Mouse (Mus musculus): Measurements from ENCODE around the gene Gba. TPM values are rescaled to one million over a fixed set of nuclear protein-coding genes. Genes with fewer than 3 reads are reported as not detected.

The Gba gene
- polyA plus RNA-seq, 1 experiment from 2014 or later = 49.0 TPM

DNA sequence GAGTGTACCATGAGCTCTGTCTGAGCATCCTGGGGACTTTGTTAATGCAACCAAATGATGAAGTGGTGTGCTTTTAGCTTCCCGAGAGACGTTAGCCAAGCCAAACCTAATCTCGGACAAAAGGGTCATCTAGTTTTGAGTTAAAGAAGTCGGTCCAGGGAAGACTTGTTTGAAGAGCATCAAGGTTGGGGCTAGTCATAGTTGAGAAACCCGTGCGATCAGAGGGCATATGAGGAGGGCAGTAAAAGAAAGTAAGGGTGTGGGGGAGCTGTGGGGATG, 24.7 kb upstream of the Gba start:
- Histone ChIP-seq H3K9me3 (replicated peaks; ENCODE audit: control insufficient read depth, low read length, poor library complexity, severe bottlenecking) (no peaks in the 10 kb centered on the region), H3K27ac (ENCODE audit: low read length) (peak overlapping the region; percentile 79), H3K27me3 (ENCODE audit: control insufficient read depth, insufficient read depth, low read depth, low read length) (no peaks in the 10 kb centered on the region), H3K4me1 (ENCODE audit: control insufficient read depth, insufficient read depth, low read length) (peaks cover 10% of the 10 kb centered on the region), H3K4me3 (ENCODE audit: low read depth, low read length) (peak overlapping the region; percentile 76), H3K9ac (ENCODE audit: low read depth, low read length) (peak overlapping the region; percentile 61), H3K36me3 (ENCODE audit: control insufficient read depth, insufficient read depth, low read length) (peaks cover 36% of the 10 kb centered on the region), H3K4me2 (ENCODE audit: low read length) (peak overlapping the region; percentile 93)
- 11% methylated on average over 6 of the region's 6 CpGs for WGBS
- no peak for ATAC-seq

- Histone ChIP-seq H3K27me3 (ENCODE audit: control insufficient read depth, insufficient read depth, low read depth, low read length) (no peaks in the 10 kb centered on the region), H3K36me3 (ENCODE audit: control insufficient read depth, insufficient read depth, low read length) (peaks cover 31% of the 10 kb centered on the region), H3K4me2 (ENCODE audit: low read length) (no peak overlapping the region), H3K9me3 (replicated peaks; ENCODE audit: control insufficient read depth, low read length, poor library complexity, severe bottlenecking) (no peaks in the 10 kb centered on the region), H3K4me1 (ENCODE audit: control insufficient read depth, insufficient read depth, low read length) (peaks cover 16% of the 10 kb centered on the region), H3K4me3 (ENCODE audit: low read depth, low read length) (no peak overlapping the region), H3K27ac (ENCODE audit: low read length) (no peak overlapping the region), H3K9ac (ENCODE audit: low read depth, low read length) (no peak overlapping the region)
- 93% methylated on average over 11 of the region's 11 CpGs for whole genome bisulfite sequencing
- ATAC-seq = no peak
These were observed 23.7 kb upstream of the Gba start for GRCm38 (mm10) chr3:89179056-89179455.

DNA sequence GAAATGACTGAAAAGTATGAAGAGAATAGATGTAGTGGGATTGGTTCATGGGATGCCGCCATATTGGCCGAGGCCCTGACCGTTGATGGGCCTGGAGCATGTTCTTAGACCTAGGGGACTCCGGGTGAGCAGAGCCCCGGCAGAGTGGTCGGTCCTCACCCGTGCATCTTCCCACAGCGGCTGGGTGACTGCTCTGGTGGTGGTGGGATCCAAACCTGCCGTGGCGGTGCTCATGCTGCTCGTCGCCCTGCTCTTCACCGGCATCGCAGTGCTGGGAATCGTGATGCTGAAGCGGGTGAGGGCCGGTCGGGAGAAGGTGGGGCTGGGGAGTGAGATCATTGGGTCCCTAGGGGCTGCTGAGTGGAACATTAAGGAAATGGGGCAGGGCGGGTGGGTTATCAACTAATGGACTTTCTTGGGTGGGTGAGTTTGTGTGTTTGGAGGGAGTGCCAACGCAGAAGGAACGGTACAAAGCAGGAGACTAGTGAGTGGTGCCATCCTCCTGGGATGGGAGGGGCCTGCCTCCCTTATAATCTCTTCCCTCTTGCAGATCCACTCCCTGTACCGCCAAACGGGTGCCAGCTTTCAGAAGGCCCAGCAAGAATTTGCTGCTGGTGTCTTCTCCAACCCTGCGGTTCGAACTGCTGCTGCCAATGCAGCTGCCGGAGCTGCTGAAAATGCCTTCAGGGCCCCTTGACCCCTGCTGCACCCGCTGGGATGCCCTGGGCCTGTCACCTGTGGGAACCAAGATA, 20.8 kb upstream of the Gba start:
- H3K4me2 ChIP-seq (ENCODE audit: low read length) = no peak overlapping the region
- H3K9me3 ChIP-seq (replicated peaks; ENCODE audit: control insufficient read depth, low read length, poor library complexity, severe bottlenecking) = no peaks in the 10 kb centered on the region
- no peak for ATAC-seq
- H3K4me1 ChIP-seq (ENCODE audit: control insufficient read depth, insufficient read depth, low read length) = peaks cover 29% of the 10 kb centered on the region
- no peak overlapping the region for H3K4me3 ChIP-seq (ENCODE audit: low read depth, low read length)
- 96% methylated on average over 27 of the region's 27 CpGs for WGBS
- no peak overlapping the region for H3K9ac ChIP-seq (ENCODE audit: low read depth, low read length)
- peaks cover 11% of the 10 kb centered on the region; the same call in 1 of the 2 replicates for H3K36me3 ChIP-seq (ENCODE audit: control insufficient read depth, insufficient read depth, low read length)
- H3K27ac ChIP-seq (ENCODE audit: low read length) = no peak overlapping the region
- no peaks in the 10 kb centered on the region for H3K27me3 ChIP-seq (ENCODE audit: control insufficient read depth, insufficient read depth, low read depth, low read length)

DNA sequence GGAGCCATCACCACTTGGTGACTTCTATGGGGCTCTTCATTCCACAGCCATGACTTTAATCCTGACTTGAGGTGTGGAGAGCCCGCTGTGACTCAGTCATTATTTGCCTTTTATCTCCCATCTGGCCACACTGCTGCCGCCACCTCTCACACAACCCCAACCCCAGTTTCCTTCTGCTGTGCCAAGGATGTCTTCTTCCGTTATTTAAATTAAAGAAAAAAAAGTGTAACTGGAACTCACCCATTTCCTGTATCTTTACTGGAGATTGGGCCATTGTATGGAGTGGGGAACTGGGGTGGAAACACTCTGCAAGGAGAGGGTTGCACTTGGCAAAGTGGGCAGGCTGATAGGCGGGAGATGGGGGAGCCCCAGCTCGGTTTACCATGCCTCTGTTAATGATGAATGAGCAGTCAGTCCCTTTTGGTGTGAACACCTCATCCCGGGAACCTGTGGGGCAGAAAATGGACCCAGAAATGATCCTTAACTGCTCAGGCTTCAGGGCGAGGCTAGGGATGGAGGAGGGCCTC, 20.1 kb upstream of the Gba start:
- Histone ChIP-seq H3K27me3 (ENCODE audit: control insufficient read depth, insufficient read depth, low read depth, low read length) (no peaks in the 10 kb centered on the region), H3K9ac (ENCODE audit: low read depth, low read length) (no peak overlapping the region; the same call in 1 of the 2 replicates), H3K4me1 (ENCODE audit: control insufficient read depth, insufficient read depth, low read length) (peaks cover 29% of the 10 kb centered on the region), H3K9me3 (replicated peaks; ENCODE audit: control insufficient read depth, low read length, poor library complexity, severe bottlenecking) (no peaks in the 10 kb centered on the region), H3K4me3 (ENCODE audit: low read depth, low read length) (peak overlapping the region; percentile 60), H3K27ac (ENCODE audit: low read length) (peak overlapping the region; percentile 92), H3K4me2 (ENCODE audit: low read length) (peak overlapping the region; percentile 90), H3K36me3 (ENCODE audit: control insufficient read depth, insufficient read depth, low read length) (peaks cover 14% of the 10 kb centered on the region; the same call in 1 of the 2 replicates)
- 48% methylated on average over 7 of the region's 7 CpGs for WGBS
- no peak for ATAC-seq

- ATAC-seq = peak; percentile 95
- Histone ChIP-seq H3K4me1 (ENCODE audit: control insufficient read depth, insufficient read depth, low read length) (peaks cover 25% of the 10 kb centered on the region), H3K4me2 (ENCODE audit: low read length) (peak within 1 kb of the TSS; percentile 90), H3K9ac (ENCODE audit: low read depth, low read length) (peak within 1 kb of the TSS; percentile 87), H3K9me3 (replicated peaks; ENCODE audit: control insufficient read depth, low read length, poor library complexity, severe bottlenecking) (no peaks in the 10 kb centered on the region), H3K4me3 (ENCODE audit: low read depth, low read length) (peak within 1 kb of the TSS; percentile 60), H3K27me3 (ENCODE audit: control insufficient read depth, insufficient read depth, low read depth, low read length) (no peaks in the 10 kb centered on the region), H3K27ac (ENCODE audit: low read length) (peak within 1 kb of the TSS; percentile 92), H3K36me3 (ENCODE audit: control insufficient read depth, insufficient read depth, low read length) (peaks cover 14% of the 10 kb centered on the region; the same call in 1 of the 2 replicates)
- WGBS = 4% methylated on average over 39 of the region's 39 CpGs
These were observed 19.4 kb upstream of the Gba start, which contains the start of gene Fam189b for GRCm38 (mm10) chr3:89183058-89183958. TSS of gene Fam189b (plus strand) at chr3:89183143.

DNA sequence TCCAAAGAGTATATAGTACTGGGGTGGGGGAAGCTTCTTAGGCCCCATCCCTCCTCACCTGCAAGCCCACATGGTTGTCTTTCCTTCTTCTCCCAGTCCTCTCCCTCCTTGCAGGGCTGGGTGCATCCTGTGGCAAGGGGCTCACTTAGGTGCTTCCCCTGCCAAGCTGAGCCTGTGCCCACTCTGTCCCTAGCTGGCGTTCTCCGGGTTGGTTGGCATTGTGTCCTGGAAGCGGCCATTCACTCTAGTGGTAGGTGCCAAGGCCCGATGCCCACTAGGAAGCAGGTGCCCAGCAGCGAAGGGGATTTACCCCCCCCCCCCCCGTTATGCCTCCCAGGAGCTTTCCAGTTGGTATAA, 18.8 kb upstream of the Gba start:
- H3K9me3 ChIP-seq (replicated peaks; ENCODE audit: control insufficient read depth, low read length, poor library complexity, severe bottlenecking) = no peaks in the 10 kb centered on the region
- ATAC-seq = no peak
- WGBS = 74% methylated on average over 6 of the region's 6 CpGs
- peak overlapping the region; percentile 87 for H3K9ac ChIP-seq (ENCODE audit: low read depth, low read length)
- H3K27ac ChIP-seq (ENCODE audit: low read length) = peak overlapping the region; percentile 92
- H3K27me3 ChIP-seq (ENCODE audit: control insufficient read depth, insufficient read depth, low read depth, low read length) = no peaks in the 10 kb centered on the region
- H3K4me2 ChIP-seq (ENCODE audit: low read length) = peak overlapping the region; percentile 90
- peaks cover 19% of the 10 kb centered on the region for H3K4me1 ChIP-seq (ENCODE audit: control insufficient read depth, insufficient read depth, low read length)
- H3K4me3 ChIP-seq (ENCODE audit: low read depth, low read length) = peak overlapping the region; percentile 60
- peaks cover 14% of the 10 kb centered on the region; the same call in 1 of the 2 replicates for H3K36me3 ChIP-seq (ENCODE audit: control insufficient read depth, insufficient read depth, low read length)

DNA sequence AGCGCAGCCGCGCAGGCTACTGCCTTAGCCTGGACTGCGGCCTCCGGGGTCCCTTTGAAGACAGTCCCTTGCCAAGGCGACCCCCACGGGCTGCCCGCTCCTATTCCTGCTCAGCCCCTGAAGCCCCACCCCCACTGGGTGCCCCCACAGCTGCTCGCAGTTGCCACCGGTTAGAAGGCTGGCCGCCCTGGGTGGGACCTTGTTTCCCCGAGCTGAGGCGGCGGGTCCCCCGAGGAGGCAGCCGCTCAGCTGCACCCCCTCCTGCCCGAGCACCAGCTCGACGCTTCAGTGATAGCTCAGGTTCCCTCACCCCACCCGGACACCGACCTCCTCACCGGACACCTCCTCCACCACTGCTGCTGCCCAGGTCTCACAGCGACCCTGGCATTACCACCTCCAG, 15.5 kb upstream of the Gba start:
- no peak overlapping the region for H3K9ac ChIP-seq (ENCODE audit: low read depth, low read length)
- H3K4me1 ChIP-seq (ENCODE audit: control insufficient read depth, insufficient read depth, low read length) = peaks cover 19% of the 10 kb centered on the region
- H3K9me3 ChIP-seq (replicated peaks; ENCODE audit: control insufficient read depth, low read length, poor library complexity, severe bottlenecking) = no peaks in the 10 kb centered on the region
- no peak overlapping the region for H3K4me3 ChIP-seq (ENCODE audit: low read depth, low read length)
- H3K27ac ChIP-seq (ENCODE audit: low read length) = no peak overlapping the region
- no peaks in the 10 kb centered on the region for H3K27me3 ChIP-seq (ENCODE audit: control insufficient read depth, insufficient read depth, low read depth, low read length)
- 36% methylated on average over 20 of the region's 23 CpGs for WGBS
- 0 out of 2 replicates have a peak, but pooled peaks cover 3% of the 10 kb centered on the region for H3K36me3 ChIP-seq (ENCODE audit: control insufficient read depth, insufficient read depth, low read length)
- H3K4me2 ChIP-seq (ENCODE audit: low read length) = no peak overlapping the region
- ATAC-seq = no peak

- Histone ChIP-seq H3K4me2 (ENCODE audit: low read length) (no peak overlapping the region), H3K9me3 (replicated peaks; ENCODE audit: control insufficient read depth, low read length, poor library complexity, severe bottlenecking) (no peaks in the 10 kb centered on the region), H3K36me3 (ENCODE audit: control insufficient read depth, insufficient read depth, low read length) (0 out of 2 replicates have a peak, but pooled peaks cover 3% of the 10 kb centered on the region), H3K27ac (ENCODE audit: low read length) (no peak overlapping the region), H3K27me3 (ENCODE audit: control insufficient read depth, insufficient read depth, low read depth, low read length) (no peaks in the 10 kb centered on the region), H3K9ac (ENCODE audit: low read depth, low read length) (no peak overlapping the region), H3K4me3 (ENCODE audit: low read depth, low read length) (no peak overlapping the region), H3K4me1 (ENCODE audit: control insufficient read depth, insufficient read depth, low read length) (peaks cover 19% of the 10 kb centered on the region)
- no peak for ATAC-seq
- 61% methylated on average over 18 of the region's 18 CpGs for WGBS
These were observed 14.8 kb upstream of the Gba start for GRCm38 (mm10) chr3:89187690-89188477.

Measured in midbrain, embryonic 16.5 days (tissue).